Mouse (Mus musculus) MEL (cell line): Measurements from ENCODE around the gene Ptpro.

Experiments
- CTCF ChIP-seq, 3 experiments: IDR thresholded peaks in 2 of 3; conservative IDR thresholded peaks in 1 of 3; 2 replicates each; pipeline ENCODE4 v1.5.1; 2011 to 2012; ENCODE audit warnings: low read length in 3 of 3, low read depth in 2 of 3, mild to moderate bottlenecking in 2 of 3, improper control_type of control experiment in 1 of 3, inconsistent platforms in 1 of 3, mixed read lengths in 1 of 3, moderate library complexity in 1 of 3; ENCODE audit not compliant: control insufficient read depth in 1 of 3, insufficient read depth in 1 of 3, poor library complexity in 1 of 3, severe bottlenecking in 1 of 3
- EP300 ChIP-seq, 2 experiments: IDR thresholded peaks; 2 replicates each; pipeline ENCODE4 v1.6.1; 2011; ENCODE audit warnings: improper control_type of control experiment in 2 of 2, low read length in 2 of 2, low read depth in 1 of 2, mild to moderate bottlenecking in 1 of 2
- GATA1 ChIP-seq: IDR thresholded peaks from 2 replicates; pipeline ENCODE4 v1.6.1; 2011; ENCODE audit warnings: low read depth, low read length, improper control_type of control experiment
- POLR2A ChIP-seq, 2 experiments: IDR thresholded peaks; 2 replicates each; pipeline ENCODE4 v1.6.1; 2011 to 2012; ENCODE audit warnings: low read length in 2 of 2, mild to moderate bottlenecking in 2 of 2, control low read depth in 1 of 2, improper control_type of control experiment in 1 of 2, low read depth in 1 of 2, moderate library complexity in 1 of 2; ENCODE audit not compliant: control insufficient read depth in 1 of 2, insufficient read depth in 1 of 2, poor library complexity in 1 of 2
- TAL1 ChIP-seq: IDR thresholded peaks from 2 replicates; pipeline ENCODE4 v1.6.1; 2012; ENCODE audit warnings: mild to moderate bottlenecking, inconsistent platforms, low read length, moderate library complexity, mixed read lengths
- TCF12 ChIP-seq: IDR thresholded peaks from 2 replicates; pipeline ENCODE4 v1.6.1; 2014; ENCODE audit warnings: low read depth, mild to moderate bottlenecking, inconsistent platforms, low read length, improper control_type of control experiment, moderate library complexity
- USF1 ChIP-seq: IDR thresholded peaks from 2 replicates; pipeline ENCODE4 v1.6.1; 2014; ENCODE audit warnings: low read depth, mild to moderate bottlenecking, inconsistent platforms, low read length, improper control_type of control experiment, moderate library complexity

DNA sequence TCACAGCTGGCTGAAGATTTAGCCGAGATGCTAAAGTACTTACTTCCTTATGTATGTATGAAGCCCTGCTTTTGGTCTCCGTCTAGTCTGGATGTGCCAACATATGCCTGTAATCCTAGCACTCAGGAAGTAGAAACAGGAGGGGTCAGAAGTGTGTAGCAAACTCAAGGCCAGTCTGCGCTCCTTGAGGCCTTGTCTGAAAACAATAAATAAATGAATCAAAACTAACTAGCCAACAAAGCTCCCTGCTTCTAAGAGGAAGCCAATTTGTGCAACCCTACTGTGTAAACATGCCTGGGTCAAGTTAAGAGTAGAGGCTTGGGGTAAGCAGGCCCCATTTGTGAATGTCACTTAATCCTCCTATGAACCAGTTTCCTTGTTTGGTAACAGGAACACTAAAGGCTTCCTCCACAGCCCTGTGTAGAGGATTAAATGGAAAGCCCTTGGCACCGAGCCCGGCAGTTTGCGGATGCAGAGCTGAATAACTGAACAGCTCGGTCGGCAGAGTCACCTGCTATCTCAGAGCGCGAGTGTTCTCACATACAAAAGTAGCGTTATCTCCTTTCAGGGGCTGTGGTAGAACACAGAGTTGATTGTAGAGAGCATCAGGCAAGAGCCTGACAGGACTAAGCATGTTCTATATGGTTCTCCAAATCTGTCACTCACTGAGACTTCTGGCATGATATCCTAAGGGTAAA, 218.9 kb downstream of the Ptpro start:
- TF ChIP-seq TCF12 (no peak), TAL1 (no peak), POLR2A (IDR thresholded peaks at IDR 0.05; ENCODE audit: control insufficient read depth in 1 of 2, insufficient read depth in 1 of 2, low read depth in 1 of 2, low read length in 2 of 2, poor library complexity in 1 of 2) (no peak), USF1 (no peak), EP300 (IDR thresholded peaks at IDR 0.05; ENCODE audit: low read depth in 1 of 2, low read length in 2 of 2) (no peak), CTCF (IDR thresholded peaks at IDR 0.05 in 2 of 3, conservative IDR thresholded peaks at IDR 0.05 in 1 of 3; ENCODE audit: control insufficient read depth in 1 of 3, insufficient read depth in 1 of 3, low read depth in 2 of 3, low read length in 3 of 3, poor library complexity in 1 of 3, severe bottlenecking in 1 of 3) (no peak), GATA1 (no peak)
